Mouse (Mus musculus): ENCODE results near the gene Zbtb46.

The Zbtb46 gene

DNA sequence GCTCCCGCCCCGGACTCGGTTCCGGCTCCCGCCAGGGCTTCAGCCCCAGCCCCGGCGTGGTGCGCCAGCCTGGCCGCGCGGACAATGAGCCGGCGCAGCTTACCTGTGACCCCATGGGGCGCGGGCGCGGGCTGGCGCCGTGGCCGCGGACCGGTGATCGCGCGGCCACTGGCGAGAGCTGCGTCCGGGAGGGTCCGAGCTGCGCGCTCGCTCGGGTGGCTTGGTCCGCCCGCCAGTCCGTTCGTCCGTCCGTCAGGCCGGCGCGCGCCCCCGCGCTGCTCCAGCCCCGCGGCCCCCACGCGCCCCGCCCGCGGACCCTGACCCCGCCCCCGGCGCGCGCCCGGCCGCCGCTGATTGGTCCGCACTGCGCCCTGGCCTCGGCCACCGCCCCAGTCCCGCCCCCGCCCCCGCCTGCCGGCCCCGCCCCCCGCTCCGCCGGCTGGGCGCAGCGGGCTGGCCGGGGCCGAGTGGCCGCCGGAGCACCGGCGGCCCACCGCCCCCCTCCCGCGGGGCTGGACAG, at the start of gene Zbtb46:
Zbtb46 (minus strand) TSS at position 274 of the 520 bp plus-strand sequence.
- CTCF ChIA-PET = interaction anchor here (0.6 to 0.8 kb wide), 2 partner anchors 10 to 34 kb away, joined by 3 to 4 read pairs; partner anchors contain the start of gene Abhd16b

DNA sequence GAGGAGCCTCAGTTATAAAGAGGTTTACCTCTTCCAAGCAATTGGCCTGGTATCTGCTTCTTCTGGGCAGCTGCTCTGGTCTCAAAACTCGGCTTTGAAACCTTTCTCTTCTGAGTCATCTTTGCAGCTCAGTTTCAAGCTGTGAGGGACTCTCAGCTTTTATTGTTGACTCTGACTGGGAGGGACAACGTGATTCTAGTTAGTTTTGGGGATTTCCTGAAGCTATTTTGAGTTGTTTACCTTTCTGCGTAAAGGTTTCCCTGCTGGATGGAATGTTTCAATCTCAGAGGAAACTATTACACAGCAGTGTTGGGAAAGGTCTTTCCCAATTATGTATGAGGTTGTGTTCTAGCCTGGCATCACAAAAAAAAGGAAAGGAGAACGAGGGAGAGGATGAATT, 39.4 kb upstream of the Zbtb46 start:
- CTCF ChIA-PET = interaction anchor here (0.6 kb wide), 1 partner anchor 284 kb away, joined by 3 read pairs; no protein-coding TSS in a partner anchor

DNA sequence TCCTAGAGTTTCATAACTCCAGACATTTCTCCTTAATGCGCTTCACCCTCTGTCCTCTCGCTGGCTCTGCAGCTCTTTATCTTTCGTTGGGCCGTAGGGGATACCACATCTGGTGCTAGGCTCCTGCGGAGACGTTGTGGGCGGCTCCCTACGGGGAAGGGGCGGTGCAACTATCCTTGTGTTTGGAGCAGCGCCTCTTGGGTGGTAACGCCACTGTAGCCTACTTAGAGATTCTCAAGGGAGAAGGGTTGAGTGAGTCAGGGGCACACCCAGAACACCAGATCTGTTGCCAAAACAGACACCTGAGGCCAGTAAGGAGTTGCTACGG, 38.3 kb upstream of the Zbtb46 start:
- CTCF ChIA-PET = no interaction called here

- CTCF ChIA-PET = interaction anchor here (0.9 kb wide), 1 partner anchor 14 kb away, joined by 3 read pairs; no protein-coding TSS in a partner anchor
These were observed 37.8 kb upstream of the Zbtb46 start, which contains the start of gene Tpd52l2 for GRCm38 (mm10) chr2:181496831-181497547. Gene Tpd52l2, plus strand, starts transcription at chr2:181497142.

GRCm38 (mm10) chr2:181496281-181496680, 37.1 kb upstream of the Zbtb46 start:
- CTCF ChIA-PET = interaction anchor here (0.9 kb wide), 1 partner anchor 15 kb away, joined by 3 read pairs; no protein-coding TSS in a partner anchor

DNA sequence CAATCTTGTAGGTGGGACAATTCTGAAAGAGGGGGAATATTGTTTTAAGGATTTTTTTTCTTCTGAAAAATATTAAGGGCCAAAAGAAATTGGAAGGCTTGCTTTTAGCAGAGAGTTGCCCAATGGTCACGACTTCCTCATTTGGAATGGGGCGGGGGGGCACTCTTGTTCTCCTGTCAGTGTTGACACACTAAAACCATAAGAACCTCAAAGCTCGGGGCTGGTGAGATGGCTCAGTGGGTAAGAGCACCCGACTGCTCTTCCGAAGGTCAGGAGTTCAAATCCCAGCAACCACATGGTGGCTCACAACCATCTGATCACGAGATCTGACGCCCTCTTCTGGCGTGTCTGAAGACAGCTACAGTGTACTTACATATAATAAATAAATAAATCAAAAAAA, 36.6 kb upstream of the Zbtb46 start:
- CTCF ChIA-PET = interaction anchor here (0.9 kb wide), 1 partner anchor 15 kb away, joined by 3 read pairs; no protein-coding TSS in a partner anchor

DNA sequence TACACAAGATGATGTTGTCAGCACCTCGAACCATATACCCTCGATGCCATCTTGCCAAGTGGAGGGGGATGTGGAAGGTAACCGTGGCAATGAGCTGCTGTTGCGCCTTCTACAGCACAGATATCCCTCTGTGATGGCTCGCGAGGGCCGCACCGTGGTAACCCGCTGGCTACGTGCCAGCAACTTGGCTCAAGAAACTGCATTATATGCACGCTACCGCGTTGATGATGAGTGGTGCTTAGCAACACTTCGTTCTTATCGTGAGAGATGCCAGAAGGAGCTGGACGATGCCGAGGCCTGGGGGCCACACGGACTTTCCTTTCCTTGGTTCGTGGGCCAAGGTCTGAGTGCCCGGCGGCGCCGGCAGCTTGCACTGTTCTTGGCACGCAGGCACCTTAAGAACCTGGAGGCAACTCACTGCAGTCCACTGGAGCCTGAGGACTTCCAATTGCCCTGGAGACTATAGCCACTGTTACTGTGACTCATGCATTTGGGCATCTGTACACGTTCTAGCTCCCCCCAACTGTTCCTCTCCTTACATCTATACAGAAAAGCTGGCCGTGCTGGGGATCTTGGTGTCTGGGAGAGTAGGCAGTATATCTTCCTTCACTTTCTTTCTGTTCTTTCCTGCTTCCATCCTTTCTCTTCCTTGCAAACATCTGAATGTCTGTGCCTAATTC, 35.2 kb upstream of the Zbtb46 start:
- CTCF ChIA-PET = interaction anchor here (0.5 to 1.3 kb wide), 3 partner anchors 10 to 28 kb away, joined by 3 to 5 read pairs (median 3); no protein-coding TSS in a partner anchor

GRCm38 (mm10) chr2:181493156-181493927, 34.1 kb upstream of the Zbtb46 start, which contains the start of gene Abhd16b:
Gene Abhd16b, plus strand, starts transcription at chr2:181493206.
- CTCF ChIA-PET = interaction anchor here (0.5 to 1.1 kb wide), 3 partner anchors 8 to 349 kb away, joined by 3 read pairs; partner anchors contain the start of gene Zbtb46

DNA sequence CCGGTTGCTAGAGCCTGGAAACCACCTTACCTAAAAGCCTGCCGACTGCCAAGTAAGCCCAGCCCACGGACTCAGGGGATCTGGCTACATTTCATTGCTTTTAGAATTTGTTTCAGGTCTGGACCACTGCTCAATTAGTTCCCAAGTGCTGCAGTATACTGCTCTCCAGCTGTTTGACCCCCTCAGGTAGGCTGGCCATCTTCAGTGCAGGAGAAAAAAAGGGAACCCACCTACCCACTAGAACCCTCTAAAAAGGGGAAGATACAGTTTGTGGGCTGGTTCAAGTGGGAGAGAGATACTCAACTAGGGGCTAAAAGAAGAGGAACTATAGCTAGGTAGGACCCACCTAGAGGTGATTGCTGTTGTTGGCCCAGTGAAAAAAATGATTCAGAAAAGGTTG, 33.0 kb upstream of the Zbtb46 start:
- CTCF ChIA-PET = no interaction called here

GRCm38 (mm10) chr2:181491432-181492205, 32.4 kb upstream of the Zbtb46 start:
- CTCF ChIA-PET = no interaction called here

GRCm38 (mm10) chr2:181487338-181488277, 28.4 kb upstream of the Zbtb46 start:
- CTCF ChIA-PET = no interaction called here

DNA sequence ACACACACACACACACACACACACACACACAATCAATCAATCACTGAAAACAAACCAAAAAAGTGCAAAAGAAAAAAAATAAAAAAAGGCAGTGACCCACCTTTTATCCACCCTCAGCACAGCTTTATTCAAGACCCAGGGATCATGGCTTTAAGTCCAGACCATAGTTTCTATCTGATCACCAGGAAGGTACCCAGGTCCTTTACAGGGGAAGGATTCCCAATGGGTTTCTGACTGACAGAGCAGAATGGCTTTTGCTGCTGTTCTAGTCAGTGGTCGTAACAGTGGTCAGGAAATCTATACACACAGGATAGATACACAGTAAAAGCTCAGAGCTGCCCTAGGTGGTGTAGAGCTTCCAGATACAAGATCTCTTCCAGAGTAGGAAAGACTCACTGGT, 26.5 kb upstream of the Zbtb46 start:
- CTCF ChIA-PET = no interaction called here

DNA sequence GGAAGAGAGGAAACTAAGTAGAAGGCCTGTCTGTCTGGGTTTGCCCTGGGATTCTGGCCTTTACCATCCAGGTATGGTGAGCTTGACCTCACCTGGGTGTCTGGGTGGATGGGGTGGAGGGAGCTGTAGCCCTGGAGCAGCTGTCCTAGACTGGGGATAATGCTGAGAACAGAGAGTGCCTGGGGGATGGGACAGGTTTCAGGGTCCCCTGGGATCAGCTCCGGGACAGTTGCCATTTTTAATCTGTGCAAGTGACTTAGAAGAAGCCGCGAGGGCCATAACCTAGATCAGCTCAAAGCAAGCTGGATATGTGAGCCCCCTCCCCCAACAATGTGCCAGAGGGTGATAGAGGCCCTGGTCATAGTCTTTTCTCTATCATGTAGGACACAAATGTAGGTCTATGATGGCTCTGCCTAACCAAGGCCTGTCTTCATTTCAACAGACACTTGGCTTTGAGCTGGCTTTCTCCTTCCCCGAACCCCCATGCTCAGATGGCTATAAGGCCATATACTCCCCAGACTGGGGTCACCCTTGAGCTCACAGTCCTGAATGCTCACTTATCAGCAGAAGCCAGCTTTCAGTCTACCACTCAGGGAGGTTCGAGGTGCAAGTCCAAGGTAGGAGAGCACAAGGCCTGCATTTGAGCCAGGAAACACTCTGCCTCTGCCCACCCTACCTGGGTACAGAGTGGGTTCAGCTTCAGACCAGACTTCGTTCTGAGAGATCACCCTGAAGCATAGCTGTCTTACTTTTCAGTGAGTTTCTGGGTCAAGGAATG, 25.4 kb upstream of the Zbtb46 start:
- CTCF ChIA-PET = interaction anchor here (0.6 to 1.1 kb wide), 3 partner anchors 8 to 22 kb away, joined by 3 to 7 read pairs (median 5); partner anchors contain the start of gene Abhd16b

- CTCF ChIA-PET = no interaction called here
These were observed 24.5 kb upstream of the Zbtb46 start for GRCm38 (mm10) chr2:181483562-181484318.

GRCm38 (mm10) chr2:181483120-181483519, 23.9 kb upstream of the Zbtb46 start:
- CTCF ChIA-PET = no interaction called here

DNA sequence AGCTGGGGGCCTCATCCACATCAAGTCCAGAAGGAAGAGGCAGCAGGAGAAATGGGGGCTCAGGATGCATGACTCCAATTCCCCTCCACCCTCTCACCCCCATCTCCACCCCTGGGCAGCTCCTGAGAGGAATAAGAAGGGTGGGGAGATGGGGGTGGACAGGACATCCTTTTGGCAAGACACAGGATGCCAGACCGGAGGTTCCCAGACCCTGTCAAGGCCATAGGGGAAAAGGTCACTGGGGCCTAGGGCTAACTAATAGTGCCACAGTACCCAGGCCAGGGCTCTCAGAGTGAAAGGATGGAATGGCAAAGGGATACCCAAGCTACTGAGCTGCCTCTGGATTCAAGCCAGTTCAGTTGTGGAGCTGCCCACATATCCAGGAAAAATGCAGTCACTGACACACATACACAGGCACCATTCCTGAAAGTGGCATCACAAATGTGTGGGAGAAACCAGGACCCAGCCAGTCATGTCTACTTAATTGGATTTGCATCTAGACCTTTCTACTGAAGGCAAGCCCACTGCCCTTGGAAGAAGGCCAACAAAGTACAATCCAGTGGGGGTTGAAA, 13.1 kb upstream of the Zbtb46 start:
- CTCF ChIA-PET = no interaction called here

DNA sequence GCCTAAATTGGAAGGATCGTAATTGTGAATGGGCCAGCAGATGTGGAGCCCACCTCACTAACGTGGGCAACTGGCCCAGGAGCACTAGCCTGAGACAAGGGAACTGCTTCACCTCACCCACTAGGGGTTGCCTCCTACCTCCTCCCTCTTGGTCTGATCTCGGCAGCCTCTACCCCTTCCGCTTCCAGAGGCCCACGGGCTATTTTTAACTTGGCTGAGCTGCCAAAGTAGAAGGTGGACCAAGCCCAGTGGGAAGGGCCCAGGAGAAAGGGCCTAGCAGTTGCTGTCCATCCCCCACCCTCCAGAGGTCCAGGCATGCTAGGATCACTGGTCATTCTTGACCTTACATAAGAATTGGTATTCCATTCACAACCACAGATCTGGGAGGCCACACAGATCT, 12.0 kb upstream of the Zbtb46 start:
- CTCF ChIA-PET = no interaction called here

DNA sequence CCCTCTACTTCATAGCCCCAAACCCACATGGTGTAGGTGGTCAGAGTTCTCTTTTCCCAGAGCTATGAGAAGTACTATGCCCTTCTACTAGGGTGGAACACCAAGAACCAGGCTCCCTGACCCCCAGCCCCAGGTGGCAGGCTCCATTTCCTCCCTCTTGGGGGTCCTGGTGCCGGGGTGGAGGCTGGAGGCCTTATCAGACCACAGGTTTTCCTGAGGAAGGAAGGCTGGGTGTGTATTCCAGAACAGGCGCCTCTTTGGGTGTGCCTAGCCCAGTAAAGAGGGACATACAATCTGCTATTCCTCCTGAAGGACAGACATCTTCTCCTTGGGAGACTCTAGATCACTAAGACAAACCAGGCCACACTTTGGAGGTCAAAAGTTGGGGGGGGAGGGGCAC, 11.1 kb upstream of the Zbtb46 start:
- CTCF ChIA-PET = interaction anchor here (0.6 kb wide), 1 partner anchor 96 kb away, joined by 7 read pairs; no protein-coding TSS in a partner anchor

Measured in spleen, embryonic (tissue).